Mouse (Mus musculus): Measurements from ENCODE around the gene Atxn7l1.
A peak's percentile ranks its signal among the peaks of the same experiment; 100 is the strongest.

Atxn7l1 gene

GRCm38 (mm10) chr12:33147497-33148267 is at the start of gene Atxn7l1:
Gene Atxn7l1 (plus strand): TSS chr12:33147693.
- DNase-seq = peak; percentile 93

GRCm38 (mm10) chr12:33101627-33102026 is 45.9 kb upstream of the Atxn7l1 start:
- DNase-seq = no peak

- no peak for DNase-seq
Observed at GRCm38 (mm10) chr12:33102342-33103115, 45.0 kb upstream of the Atxn7l1 start.

GRCm38 (mm10) chr12:33105724-33106123 is 41.8 kb upstream of the Atxn7l1 start:
- no peak for DNase-seq

GRCm38 (mm10) chr12:33106438-33107167 is 40.9 kb upstream of the Atxn7l1 start:
- DNase-seq = no peak

- peak; percentile 20 for DNase-seq
Observed at GRCm38 (mm10) chr12:33109531-33109930, 38.0 kb upstream of the Atxn7l1 start.

GRCm38 (mm10) chr12:33110894-33111471 is 36.5 kb upstream of the Atxn7l1 start:
- DNase-seq = peak; percentile 45

- DNase-seq = no peak
Observed at GRCm38 (mm10) chr12:33118624-33119301, 28.7 kb upstream of the Atxn7l1 start.

- DNase-seq = no peak
Observed at GRCm38 (mm10) chr12:33125594-33126227, 21.8 kb upstream of the Atxn7l1 start.

GRCm38 (mm10) chr12:33126243-33126642 is 21.2 kb upstream of the Atxn7l1 start:
- DNase-seq = no peak

GRCm38 (mm10) chr12:33128121-33128520 is 19.4 kb upstream of the Atxn7l1 start:
- no peak for DNase-seq

GRCm38 (mm10) chr12:33128702-33129101 is 18.8 kb upstream of the Atxn7l1 start:
- DNase-seq = no peak

- peak; percentile 48 for DNase-seq
Observed at GRCm38 (mm10) chr12:33129410-33129809, 18.1 kb upstream of the Atxn7l1 start.

- DNase-seq = no peak
Observed at GRCm38 (mm10) chr12:33130401-33130800, 17.1 kb upstream of the Atxn7l1 start.

- no peak for DNase-seq
Observed at GRCm38 (mm10) chr12:33131796-33132195, 15.7 kb upstream of the Atxn7l1 start.

GRCm38 (mm10) chr12:33137857-33138256 is 9.6 kb upstream of the Atxn7l1 start:
- DNase-seq = no peak

GRCm38 (mm10) chr12:33139083-33139482 is 8.4 kb upstream of the Atxn7l1 start:
- no peak for DNase-seq

GRCm38 (mm10) chr12:33144456-33144855 is 3.0 kb upstream of the Atxn7l1 start:
- DNase-seq = no peak

- no peak for DNase-seq
Observed at GRCm38 (mm10) chr12:33146622-33147433, 665 bp upstream of the Atxn7l1 start.

GRCm38 (mm10) chr12:33149544-33150190 is 2.2 kb downstream of the Atxn7l1 start:
- no peak for DNase-seq

All from kidney, adult 9 months (tissue).